Mouse (Mus musculus) ES-E14 (cell line): ENCODE results near the gene Ell2.

Experiments used
- CHD2 ChIP-seq: IDR thresholded peaks from 2 replicates; pipeline ENCODE4 v1.6.1; 2014; ENCODE audit warnings: mild to moderate bottlenecking, low read depth, low read length, inconsistent platforms
- HCFC1 ChIP-seq: IDR thresholded peaks from 2 replicates; pipeline ENCODE4 v1.6.1; 2012; ENCODE audit warnings: low read length, inconsistent platforms, borderline replicate concordance; ENCODE audit not compliant: insufficient read depth
- MAFK ChIP-seq: IDR thresholded peaks from 2 replicates; pipeline ENCODE4 v1.6.1; 2014; ENCODE audit warnings: mild to moderate bottlenecking, low read depth, low read length, inconsistent platforms; ENCODE audit not compliant: insufficient read depth
- ZC3H11A ChIP-seq: IDR thresholded peaks from 2 replicates; pipeline ENCODE4 v1.6.1; 2012; ENCODE audit warnings: low read depth, mild to moderate bottlenecking, inconsistent platforms, low read length, borderline replicate concordance
- ZNF384 ChIP-seq: IDR thresholded peaks from 2 replicates; pipeline ENCODE4 v1.6.1; 2012; ENCODE audit warnings: low read depth, low read length, inconsistent platforms

DNA sequence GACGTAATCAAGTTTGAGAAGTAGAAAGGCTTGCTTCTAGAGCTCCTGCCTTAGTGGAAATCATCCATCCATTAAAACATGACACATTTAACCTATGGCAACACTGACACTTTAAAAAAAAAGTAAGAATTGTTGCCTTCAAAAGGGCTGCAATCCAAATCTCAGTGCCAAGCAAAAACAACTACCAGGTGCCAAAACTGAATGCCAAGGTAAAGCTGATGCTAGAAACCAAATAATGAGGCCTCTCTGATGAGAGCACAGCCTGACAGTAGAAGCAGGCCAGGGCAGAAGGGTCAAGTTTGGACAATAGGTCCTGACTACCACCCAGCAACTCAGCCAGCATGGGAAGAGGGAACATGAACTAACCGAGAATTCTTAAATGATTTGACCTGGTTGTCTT, 73.5 kb downstream of the Ell2 start:
- TF ChIP-seq CHD2: no peak
- no peak for TF ChIP-seq ZNF384
- no peak for TF ChIP-seq ZC3H11A
- no peak for TF ChIP-seq MAFK
- TF ChIP-seq HCFC1: no peak
